Mouse (Mus musculus) forebrain, embryonic 16.5 days (tissue): ENCODE measurements at regions not wholly inside any gene's neighbourhood (a gene's known extent, or its start where the extent isn't known, plus 50 kb on each side); places are given as distances from the start of the nearest gene placed in this dataset.

Experiments used
- ATAC-seq: fragments of 200-750 bp; cut with Nextera tagmentation; 2 replicates; pipeline ENCODE4 v1.8.0; 2017; ENCODE audit warnings: mild to moderate bottlenecking, moderate library complexity
- H3K27ac ChIP-seq: fragments of 300-500 bp; sonication (generic); 2 replicates; pipeline ENCODE4 v1.5.1; 2014; ENCODE audit warnings: low read length, control low read depth
- H3K27me3 ChIP-seq: fragments of 300-500 bp; sonication (generic); replicated peaks from 2 replicates; pipeline ENCODE4 v1.6.1; 2014; ENCODE audit warnings: low read length; ENCODE audit not compliant: control insufficient read depth, insufficient read depth
- H3K36me3 ChIP-seq: fragments of 300-500 bp; sonication (generic); 2 replicates; pipeline ENCODE4 v1.6.1; 2014; ENCODE audit not compliant: control insufficient read depth, insufficient read depth
- H3K4me1 ChIP-seq: fragments of 300-500 bp; sonication (generic); replicated peaks from 2 replicates; pipeline ENCODE4 v1.6.1; 2014; ENCODE audit warnings: low read length; ENCODE audit not compliant: control insufficient read depth, insufficient read depth
- H3K4me2 ChIP-seq: fragments of 300-500 bp; sonication (generic); 2 replicates; pipeline ENCODE4 v1.6.1; 2014; ENCODE audit warnings: mild to moderate bottlenecking, low read length, control low read depth
- H3K4me3 ChIP-seq: fragments of 300-500 bp; sonication (generic); replicated peaks from 2 replicates; pipeline ENCODE4 v1.5.1; 2014; ENCODE audit warnings: mild to moderate bottlenecking, low read length, control low read depth
- H3K9ac ChIP-seq: fragments of 300-500 bp; sonication (generic); replicated peaks from 2 replicates; pipeline ENCODE4 v1.6.1; 2014; ENCODE audit warnings: low read depth, low read length, control low read depth
- H3K9me3 ChIP-seq: fragments of 300-500 bp; sonication (generic); 2 replicates; pipeline ENCODE4 v1.6.1; 2016; ENCODE audit warnings: low read length; ENCODE audit not compliant: control insufficient read depth
- WGBS: fragments of 180-500 bp; shearing (Covaris S2); extraction: QIAGEN DNeasy Blood & Tissue Kit; methylation state at CpG from one replicate; pipeline ENCODE4 v1.1.7; 2014; 5-methylcytosine and 5-hydroxymethylcytosine counted together

- no peak overlapping the region for H3K4me2 ChIP-seq
- H3K9ac ChIP-seq = no peak overlapping the region
- H3K4me3 ChIP-seq = no peak overlapping the region
- no peaks in the 10 kb centered on the region for H3K9me3 ChIP-seq
- no peaks in the 10 kb centered on the region for H3K36me3 ChIP-seq
- ATAC-seq = no peak
- H3K27ac ChIP-seq = no peak overlapping the region
- H3K27me3 ChIP-seq = no peaks in the 10 kb centered on the region
- H3K4me1 ChIP-seq = no peaks in the 10 kb centered on the region
- WGBS = 68% methylated on average over 1 of the region's 1 CpGs
These were observed 849.3 kb upstream of the Tmem132c start for GRCm38 (mm10) chr5:126392306-126392705.

GRCm38 (mm10) chr5:126395331-126395730 is 846.3 kb upstream of the Tmem132c start:
- WGBS = 41% methylated on average over 8 of the region's 8 CpGs
- no peaks in the 10 kb centered on the region for H3K4me1 ChIP-seq
- ATAC-seq = no peak
- no peak overlapping the region for H3K27ac ChIP-seq
- H3K9me3 ChIP-seq = no peaks in the 10 kb centered on the region
- no peak overlapping the region for H3K4me2 ChIP-seq
- H3K4me3 ChIP-seq = no peak overlapping the region
- H3K9ac ChIP-seq = no peak overlapping the region
- no peaks in the 10 kb centered on the region for H3K27me3 ChIP-seq
- H3K36me3 ChIP-seq = no peaks in the 10 kb centered on the region

- Histone ChIP-seq H3K4me3 (no peak overlapping the region), H3K9ac (no peak overlapping the region), H3K36me3 (no peaks in the 10 kb centered on the region), H3K9me3 (no peaks in the 10 kb centered on the region), H3K27me3 (no peaks in the 10 kb centered on the region), H3K4me1 (no peaks in the 10 kb centered on the region), H3K4me2 (no peak overlapping the region), H3K27ac (no peak overlapping the region)
- WGBS = 81% methylated on average over 1 of the region's 1 CpGs
- ATAC-seq = no peak
These were observed 809.9 kb upstream of the Tmem132c start for GRCm38 (mm10) chr5:126431748-126432147.

DNA sequence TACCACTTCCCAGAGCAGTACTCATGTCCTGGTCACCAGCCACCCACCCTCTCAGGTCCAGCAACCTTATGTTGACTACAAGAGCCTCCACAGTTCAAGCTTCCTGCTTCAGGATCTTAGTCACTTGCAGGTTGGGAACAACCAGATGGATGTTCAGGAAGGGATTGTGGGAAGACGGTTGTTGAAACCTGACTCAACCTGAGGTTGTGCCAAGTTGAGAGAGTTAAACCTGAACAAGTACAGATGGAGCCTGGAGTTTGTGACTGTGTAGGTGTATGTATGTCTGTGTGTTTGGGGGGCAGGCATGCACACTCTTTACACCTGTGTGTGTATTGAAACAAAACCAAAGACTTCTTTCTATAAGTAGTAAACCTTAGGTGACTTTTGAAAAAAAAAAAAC is 802.9 kb upstream of the Tmem132c start:
- Histone ChIP-seq H3K36me3 (no peaks in the 10 kb centered on the region), H3K4me3 (no peak overlapping the region), H3K9ac (no peak overlapping the region), H3K4me1 (no peaks in the 10 kb centered on the region), H3K4me2 (no peak overlapping the region), H3K27me3 (no peaks in the 10 kb centered on the region), H3K27ac (no peak overlapping the region), H3K9me3 (no peaks in the 10 kb centered on the region)
- ATAC-seq = no peak
- WGBS = 97% methylated on average over 1 of the region's 1 CpGs

- Histone ChIP-seq H3K4me2 (no peak overlapping the region), H3K9ac (no peak overlapping the region), H3K27ac (no peak overlapping the region), H3K27me3 (no peaks in the 10 kb centered on the region), H3K4me3 (no peak overlapping the region), H3K9me3 (no peaks in the 10 kb centered on the region), H3K36me3 (no peaks in the 10 kb centered on the region), H3K4me1 (no peaks in the 10 kb centered on the region)
- 100% methylated on average over 1 of the region's 1 CpGs for WGBS
- no peak for ATAC-seq
These were observed 801.1 kb upstream of the Tmem132c start for GRCm38 (mm10) chr5:126440516-126440915.

DNA sequence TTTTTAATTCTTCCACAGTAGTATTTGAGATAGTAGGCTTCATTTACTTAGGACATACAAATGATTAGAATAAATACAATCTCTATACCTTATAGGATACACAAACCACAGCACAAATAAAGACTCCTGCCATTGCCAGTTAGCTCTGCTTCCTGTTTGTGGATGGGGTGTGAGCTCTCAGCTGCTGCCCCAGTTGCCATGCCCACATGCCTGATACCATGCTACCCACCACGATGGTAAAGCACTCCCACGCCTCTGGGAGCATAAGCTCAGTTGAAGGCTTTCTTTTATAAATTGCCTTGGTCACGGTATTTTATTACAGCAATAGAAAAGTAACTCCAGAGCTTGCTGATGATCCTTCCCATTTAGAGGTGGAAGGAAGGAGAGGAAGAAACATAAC is 765.8 kb upstream of the Tmem132c start:
- ATAC-seq = no peak
- Histone ChIP-seq H3K4me3 (no peak overlapping the region), H3K9ac (no peak overlapping the region), H3K9me3 (no peaks in the 10 kb centered on the region), H3K36me3 (no peaks in the 10 kb centered on the region), H3K27me3 (no peaks in the 10 kb centered on the region), H3K4me2 (no peak overlapping the region), H3K4me1 (no peaks in the 10 kb centered on the region), H3K27ac (no peak overlapping the region)
- 86% methylated on average over 3 of the region's 3 CpGs for WGBS

GRCm38 (mm10) chr5:126522076-126522475 is 719.5 kb upstream of the Tmem132c start:
- H3K36me3 ChIP-seq = no peaks in the 10 kb centered on the region
- no peak overlapping the region for H3K4me3 ChIP-seq
- H3K27me3 ChIP-seq = no peaks in the 10 kb centered on the region
- ATAC-seq = no peak
- H3K9me3 ChIP-seq = no peaks in the 10 kb centered on the region
- H3K4me1 ChIP-seq = no peaks in the 10 kb centered on the region
- H3K4me2 ChIP-seq = no peak overlapping the region
- no peak overlapping the region for H3K9ac ChIP-seq
- no peak overlapping the region for H3K27ac ChIP-seq
- WGBS = 5% methylated on average over 4 of the region's 4 CpGs

DNA sequence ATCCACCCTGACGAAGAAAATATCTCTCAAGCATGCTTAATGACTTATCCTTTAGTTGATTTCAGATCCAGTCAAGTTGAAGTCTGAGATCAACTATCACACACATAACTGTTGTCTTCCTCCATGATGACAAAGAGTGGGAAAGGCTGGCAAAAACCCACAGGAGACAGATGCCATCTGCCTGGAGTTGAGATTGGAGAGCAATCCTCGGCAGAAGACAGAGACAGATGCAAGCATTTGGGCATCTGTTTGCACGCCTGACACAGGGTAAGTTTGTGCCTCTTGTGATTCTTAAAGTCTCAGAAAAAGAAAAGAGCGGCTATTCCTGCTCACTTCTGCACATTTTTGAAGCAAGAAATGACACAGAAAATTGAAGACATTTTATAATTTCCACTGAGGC is 715.7 kb upstream of the Tmem132c start:
- no peak for ATAC-seq
- Histone ChIP-seq H3K27me3 (no peaks in the 10 kb centered on the region), H3K9ac (no peak overlapping the region), H3K4me3 (no peak overlapping the region), H3K27ac (no peak overlapping the region), H3K36me3 (no peaks in the 10 kb centered on the region), H3K9me3 (no peaks in the 10 kb centered on the region), H3K4me2 (no peak overlapping the region), H3K4me1 (0 out of 2 replicates have a peak, but pooled peaks cover 4% of the 10 kb centered on the region)
- WGBS = 78% methylated on average over 4 of the region's 4 CpGs

DNA sequence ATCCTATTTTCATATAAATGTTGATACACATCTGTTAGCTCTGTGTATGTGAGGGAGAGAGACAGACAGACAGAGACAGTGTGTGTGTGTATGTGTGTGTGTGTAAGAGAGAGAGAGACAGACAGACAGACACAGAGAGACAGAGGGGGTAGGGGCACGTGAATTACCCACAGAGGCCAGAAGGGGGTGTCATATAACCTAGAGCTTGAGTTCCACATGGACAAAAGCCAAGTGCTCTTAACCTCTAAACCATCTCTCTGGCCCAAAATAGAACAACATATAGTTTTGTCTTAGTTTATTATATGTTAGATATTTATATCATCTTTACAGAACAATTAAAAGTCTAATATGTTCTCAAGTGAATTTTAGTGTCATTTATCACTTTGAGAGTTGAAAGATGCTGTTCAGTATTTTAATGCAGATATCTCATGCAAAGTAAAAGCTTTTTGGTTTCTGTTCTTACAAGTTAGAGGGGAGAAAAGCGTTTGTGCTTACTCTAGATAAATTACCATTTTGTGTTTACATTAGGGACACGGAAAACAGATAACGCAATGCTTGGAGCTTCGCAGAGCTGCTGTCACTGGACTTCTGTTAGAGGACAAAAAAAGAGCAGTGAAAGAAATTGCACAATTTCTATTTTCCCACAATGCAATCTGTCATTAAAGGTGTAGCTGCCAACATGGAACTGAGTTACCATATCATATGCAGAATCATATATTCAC is 710.6 kb upstream of the Tmem132c start:
- 44% methylated on average over 5 of the region's 5 CpGs for WGBS
- Histone ChIP-seq H3K36me3 (no peaks in the 10 kb centered on the region), H3K9me3 (no peaks in the 10 kb centered on the region)

GRCm38 (mm10) chr5:126531528-126531894 is 710.1 kb upstream of the Tmem132c start:
- Histone ChIP-seq H3K4me1 (0 out of 2 replicates have a peak, but pooled peaks cover 4% of the 10 kb centered on the region), H3K36me3 (no peaks in the 10 kb centered on the region), H3K9me3 (no peaks in the 10 kb centered on the region), H3K4me3 (no peak overlapping the region), H3K4me2 (no peak overlapping the region), H3K27ac (no peak overlapping the region), H3K27me3 (no peaks in the 10 kb centered on the region), H3K9ac (no peak overlapping the region)
- 67% methylated on average over 5 of the region's 5 CpGs for WGBS
- no peak for ATAC-seq

More for the DNA sequence above, 710.6 kb upstream of the Tmem132c start:
- Histone ChIP-seq H3K27me3 (no peaks in the 10 kb centered on the region), H3K9ac (no peak overlapping the region), H3K4me1 (0 out of 2 replicates have a peak, but pooled peaks cover 4% of the 10 kb centered on the region), H3K4me3 (no peak overlapping the region), H3K27ac (no peak overlapping the region), H3K4me2 (no peak overlapping the region)
- ATAC-seq = no peak
